Mouse (Mus musculus) CH12.LX (cell line): ENCODE measurements around the gene Ube2s. TPM values are rescaled to one million over a fixed set of nuclear protein-coding genes. Genes with fewer than 3 reads are reported as not detected.

Experiments
- DNase-seq: peaks from one replicate; pipeline ENCODE4 v3.0.0-alpha.2; 2013; ENCODE audit errors: extremely low read depth
- H3K27ac ChIP-seq: 2 replicates; pipeline ENCODE4 v1.5.1; 2012; ENCODE audit warnings: low read depth, mild to moderate bottlenecking, control low read depth, moderate library complexity; ENCODE audit not compliant: insufficient read depth
- H3K27me3 ChIP-seq: replicated peaks from 2 replicates; pipeline ENCODE3; 2012; ENCODE audit warnings: inconsistent platforms
- H3K36me3 ChIP-seq, 2 experiments: replicated peaks in 1 of 2; 2 replicates each; pipeline versions ENCODE3 to v1.6.1; 2012; ENCODE audit warnings: inconsistent platforms in 1 of 2, low read length in 1 of 2, mild to moderate bottlenecking in 1 of 2, mixed read lengths in 1 of 2, moderate library complexity in 1 of 2; ENCODE audit not compliant: control insufficient read depth in 1 of 2, insufficient read depth in 1 of 2
- H3K4me1 ChIP-seq, 2 experiments: 2 replicates each; pipeline ENCODE4 v1.6.1; 2012; ENCODE audit warnings: inconsistent platforms in 1 of 2, moderate library complexity in 1 of 2; ENCODE audit not compliant: insufficient read depth in 2 of 2, control insufficient read depth in 1 of 2
- H3K4me2 ChIP-seq: 2 replicates; pipeline ENCODE4 v1.6.1; 2012; ENCODE audit warnings: low read depth, mild to moderate bottlenecking, control low read depth; ENCODE audit not compliant: poor library complexity, insufficient read depth, severe bottlenecking
- H3K4me3 ChIP-seq, 3 experiments: fragments of 150-350 bp in 1 of 3; sonication (generic) in 1 of 3; replicated peaks in 1 of 3; 2 replicates each; pipeline versions ENCODE3 to v1.5.1; 2011 to 2012; ENCODE audit warnings: low read depth in 2 of 3, low read length in 2 of 3, mild to moderate bottlenecking in 2 of 3, moderate library complexity in 2 of 3, control low read depth in 1 of 3, improper control_type of control experiment in 1 of 3, inconsistent platforms in 1 of 3, mixed read lengths in 1 of 3; ENCODE audit not compliant: poor library complexity in 1 of 3
- H3K79me2 ChIP-seq: replicated peaks from 2 replicates; pipeline ENCODE4 v1.6.1; 2012; ENCODE audit warnings: mild to moderate bottlenecking, moderate library complexity; ENCODE audit not compliant: control insufficient read depth, poor library complexity, insufficient read depth, severe bottlenecking; ENCODE audit errors: extremely low read depth
- H3K9ac ChIP-seq: 2 replicates; pipeline ENCODE4 v1.6.1; 2012; ENCODE audit warnings: low read depth, mild to moderate bottlenecking, control low read depth, moderate library complexity; ENCODE audit not compliant: insufficient read depth
- H3K9me3 ChIP-seq: replicated peaks from 2 replicates; pipeline ENCODE3; 2012; ENCODE audit warnings: low read length, inconsistent platforms, mixed read lengths
- BHLHE40 ChIP-seq: IDR thresholded peaks from 2 replicates; pipeline ENCODE4 v1.6.1; 2011; ENCODE audit warnings: mild to moderate bottlenecking, low read depth, low read length, improper control_type of control experiment
- CHD1 ChIP-seq: IDR thresholded peaks from 2 replicates; pipeline ENCODE4 v1.6.1; 2012; ENCODE audit warnings: low read depth, low read length, improper control_type of control experiment, inconsistent platforms
- ELF1 ChIP-seq: IDR thresholded peaks from 2 replicates; pipeline ENCODE4 v1.6.1; 2014; ENCODE audit warnings: low read depth, mild to moderate bottlenecking, inconsistent platforms, low read length, improper control_type of control experiment
- GABPA ChIP-seq: IDR thresholded peaks from 2 replicates; pipeline ENCODE4 v1.6.1; 2012; ENCODE audit warnings: low read depth, low read length, improper control_type of control experiment, inconsistent platforms; ENCODE audit not compliant: insufficient replicate concordance
- HCFC1 ChIP-seq: IDR thresholded peaks from 2 replicates; pipeline ENCODE4 v1.6.1; 2012; ENCODE audit warnings: low read depth, mild to moderate bottlenecking, inconsistent platforms, low read length, improper control_type of control experiment
- KAT2A ChIP-seq: IDR thresholded peaks from 2 replicates; pipeline ENCODE4 v1.6.1; 2012; ENCODE audit warnings: low read length, improper control_type of control experiment, inconsistent platforms; ENCODE audit not compliant: insufficient replicate concordance
- MAFK ChIP-seq: IDR thresholded peaks from 2 replicates; pipeline ENCODE4 v1.6.1; 2011; ENCODE audit warnings: low read length, improper control_type of control experiment; ENCODE audit not compliant: insufficient replicate concordance
- MAX ChIP-seq: IDR thresholded peaks from 2 replicates; pipeline ENCODE4 v1.6.1; 2011; ENCODE audit warnings: low read length, improper control_type of control experiment
- MAZ ChIP-seq: IDR thresholded peaks from 2 replicates; pipeline ENCODE4 v1.6.1; 2012; ENCODE audit warnings: low read depth, mild to moderate bottlenecking, inconsistent platforms, low read length, improper control_type of control experiment, moderate library complexity
- MEF2A ChIP-seq: IDR thresholded peaks from 2 replicates; pipeline ENCODE4 v1.6.1; 2014; ENCODE audit warnings: low read depth, mild to moderate bottlenecking, inconsistent platforms, low read length, improper control_type of control experiment, borderline replicate concordance
- NELFE ChIP-seq: IDR thresholded peaks from 2 replicates; pipeline ENCODE4 v1.6.1; 2011; ENCODE audit warnings: low read depth, low read length, improper control_type of control experiment
- POLR2A ChIP-seq: IDR thresholded peaks from 2 replicates; pipeline ENCODE4 v1.6.1; 2011; ENCODE audit warnings: low read depth, mild to moderate bottlenecking, improper control_type of control experiment, low read length
- RAD21 ChIP-seq: IDR thresholded peaks from 2 replicates; pipeline ENCODE4 v1.6.1; 2011; ENCODE audit warnings: low read depth, mild to moderate bottlenecking, low read length, improper control_type of control experiment, moderate library complexity
- RCOR1 ChIP-seq: conservative IDR thresholded peaks from 2 replicates; pipeline ENCODE4 v1.6.1; 2012; ENCODE audit warnings: low read depth, mild to moderate bottlenecking, inconsistent platforms, low read length, improper control_type of control experiment
- SIN3A ChIP-seq: IDR thresholded peaks from 2 replicates; pipeline ENCODE4 v1.6.1; 2012; ENCODE audit warnings: low read length, improper control_type of control experiment, inconsistent platforms
- SMC3 ChIP-seq: IDR thresholded peaks from 2 replicates; pipeline ENCODE4 v1.6.1; 2011; ENCODE audit warnings: low read depth, low read length, improper control_type of control experiment
- TBP ChIP-seq: conservative IDR thresholded peaks from 2 replicates; pipeline ENCODE4 v1.6.1; 2011; ENCODE audit warnings: low read depth, low read length, improper control_type of control experiment
- TCF12 ChIP-seq: IDR thresholded peaks from 2 replicates; pipeline ENCODE4 v1.6.1; 2014; ENCODE audit warnings: low read depth, mild to moderate bottlenecking, inconsistent platforms, low read length, improper control_type of control experiment
- ZMIZ1 ChIP-seq: IDR thresholded peaks from 2 replicates; pipeline ENCODE4 v1.6.1; 2012; ENCODE audit warnings: low read depth, mild to moderate bottlenecking, inconsistent platforms, low read length, improper control_type of control experiment
- dilution Hi-C: fragments of 300-500 bp; cut with MboI; formaldehyde crosslinking; loops from 2 replicates; pipeline ENCODE4 v1.14.3; 2020; ENCODE audit warnings: low sequenced_read_pairs; ENCODE audit not compliant: extremely low pct_unique_long_range_greater_than_20kb, extremely low pct_ligation_motif_present
- in situ Hi-C: fragments of 300-500 bp; cut with MboI; formaldehyde crosslinking; loops from 3 replicates; pipeline ENCODE4 v1.14.3; 2019; ENCODE audit warnings: low sequenced_read_pairs, low pct_ligation_motif_present, low pct_unique_long_range_greater_than_20kb, mixed read lengths
- polyA plus RNA-seq: library from polyadenylated mRNA; unstranded; fragments of >175 nt; gene quantifications from 2 replicates; pipeline ENCODE4 v1.2.1, GENCODE M21; 2012; ENCODE audit warnings: low read depth; ENCODE audit not compliant: insufficient read length
- total RNA-seq, 2 experiments: library from RNA; depleted of rRNA; stranded (reverse); fragments of 300-350 nt in 1 of 2; fragments of >200 nt in 1 of 2; gene quantifications; 2 replicates each; pipeline ENCODE4 v1.2.3; 2012 to 2014

Ube2s gene
- total and polyA plus RNA-seq, 3 experiments: 238 to 825 (median 392) TPM

GRCm38 (mm10) chr7:4748321-4748720, 64.1 kb downstream of the Ube2s start:
- no peak for TF ChIP-seq HCFC1
- TF ChIP-seq, all 38 proteins: peak for 0
- Histone ChIP-seq H3K27me3 (no peaks in the 10 kb centered on the region), H3K9ac (no peak overlapping the region), H3K4me3 (no peak overlapping the region), H3K79me2 (no peaks in the 10 kb centered on the region), H3K4me2 (no peak overlapping the region), H3K36me3 (peaks cover 22 to 74% of the 10 kb centered on the region in 2 experiments), H3K27ac (no peak overlapping the region), H3K9me3 (no peaks in the 10 kb centered on the region), H3K4me1 (0 out of 4 replicates have a peak, but pooled peaks cover 0 to 4% of the 10 kb centered on the region in 2 experiments)
- in situ Hi-C loops: loop anchor here (5.0 kb wide), 1 partner anchor 34 kb away; the partner anchor contains the start of genes Il11 and Tmem190
- DNase-seq: no peak
- dilution Hi-C loops: no loop called here

DNA sequence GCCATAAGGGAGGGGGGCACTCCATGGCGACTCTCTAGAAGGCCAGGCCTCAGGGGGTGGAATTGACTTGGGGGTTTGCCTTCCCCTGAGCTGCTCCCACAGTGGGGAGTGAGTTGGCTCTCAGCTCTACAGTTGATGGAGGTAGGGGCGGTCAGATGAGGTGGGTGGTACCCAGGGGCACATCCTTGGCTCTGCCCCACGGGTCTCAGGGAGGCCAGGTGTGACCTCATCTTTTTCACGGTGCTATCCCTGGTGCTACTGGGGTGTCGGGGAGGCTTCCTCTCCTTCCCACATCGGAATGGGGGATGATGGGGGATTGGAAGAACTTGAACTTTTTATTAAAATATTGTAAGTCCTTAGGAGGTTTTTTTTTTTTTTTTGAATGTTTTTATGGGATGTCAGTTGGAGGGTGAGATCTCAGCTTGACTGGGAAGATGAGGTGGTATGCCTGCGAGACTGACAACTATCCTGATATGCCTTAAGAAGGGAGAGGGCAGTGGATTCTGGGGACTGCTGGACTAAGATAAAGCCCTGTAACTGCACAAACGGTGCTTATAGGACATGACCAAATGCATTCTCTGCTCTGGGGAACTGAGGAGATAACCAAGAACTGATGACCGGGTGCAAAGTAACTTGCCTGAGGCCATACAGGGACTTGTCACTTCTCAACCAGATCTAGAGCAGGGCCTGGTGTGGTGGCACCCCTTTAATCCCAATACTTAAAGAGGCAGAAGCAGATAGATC, 65.1 kb downstream of the Ube2s start:
- H3K9ac ChIP-seq: no peak overlapping the region
- H3K4me2 ChIP-seq: no peak overlapping the region
- no peaks in the 10 kb centered on the region for H3K79me2 ChIP-seq
- H3K36me3 ChIP-seq: peaks cover 30 to 84% of the 10 kb centered on the region in 2 experiments
- no peak overlapping the region for H3K27ac ChIP-seq
- peaks cover 4 to 6% of the 10 kb centered on the region in 2 experiments; a peak in 3 of 4 replicates for H3K4me1 ChIP-seq
- no peak overlapping the region for H3K4me3 ChIP-seq
- dilution Hi-C loops: no loop called here
- in situ Hi-C loops: loop anchor here (5.0 kb wide), 1 partner anchor 35 kb away; the partner anchor contains the start of genes Il11 and Tmem190
- no peak for DNase-seq
- H3K27me3 ChIP-seq: no peaks in the 10 kb centered on the region
- no peaks in the 10 kb centered on the region for H3K9me3 ChIP-seq
- no peak for TF ChIP-seq ELF1
- TF ChIP-seq RCOR1: no peak
- TF ChIP-seq MAFK: no peak
- TF ChIP-seq SMC3: no peak
- TF ChIP-seq MAZ: no peak
- TF ChIP-seq ZMIZ1: no peak
- no peak for TF ChIP-seq POLR2A
- no peak for TF ChIP-seq MEF2A
- TF ChIP-seq HCFC1: no peak
- TF ChIP-seq SIN3A: no peak
- TF ChIP-seq RAD21: no peak
- TF ChIP-seq KAT2A: no peak
- no peak for TF ChIP-seq GABPA
- no peak for TF ChIP-seq NELFE
- no peak for TF ChIP-seq BHLHE40
- no peak for TF ChIP-seq TCF12
- no peak for TF ChIP-seq TBP
- no peak for TF ChIP-seq CHD1
- no peak for TF ChIP-seq MAX
